Mouse (Mus musculus) liver, embryonic 12.5 days (tissue): ENCODE measurements around the gene Hectd3. TPM values are rescaled to one million over a fixed set of nuclear protein-coding genes. Genes with fewer than 3 reads are reported as not detected.

Source experiments
- ATAC-seq: fragments of 200-750 bp; cut with Nextera tagmentation; 2 replicates; pipeline ENCODE4 v1.8.0; 2017; ENCODE audit warnings: moderate number of reproducible peaks, mild to moderate bottlenecking, moderate library complexity
- H3K27ac ChIP-seq: fragments of 300-500 bp; sonication (generic); 2 replicates; pipeline ENCODE4 v1.5.1; 2016; ENCODE audit warnings: mild to moderate bottlenecking
- H3K27me3 ChIP-seq: fragments of 300-500 bp; sonication (generic); replicated peaks from 2 replicates; pipeline ENCODE4 v1.6.1; 2016; ENCODE audit warnings: mild to moderate bottlenecking, moderate library complexity
- H3K36me3 ChIP-seq: fragments of 300-500 bp; sonication (generic); 2 replicates; pipeline ENCODE4 v1.6.1; 2016; ENCODE audit warnings: mild to moderate bottlenecking, moderate library complexity
- H3K4me1 ChIP-seq: fragments of 300-500 bp; sonication (generic); 2 replicates; pipeline ENCODE4 v1.6.1; 2016
- H3K4me2 ChIP-seq: fragments of 300-500 bp; sonication (generic); 2 replicates; pipeline ENCODE4 v1.6.1; 2016; ENCODE audit warnings: mild to moderate bottlenecking, moderate library complexity
- H3K4me3 ChIP-seq: fragments of 300-500 bp; sonication (generic); 2 replicates; pipeline ENCODE4 v1.5.1; 2016; ENCODE audit warnings: mild to moderate bottlenecking, moderate library complexity
- H3K9ac ChIP-seq: fragments of 300-500 bp; sonication (generic); 2 replicates; pipeline ENCODE4 v1.6.1; 2016; ENCODE audit warnings: mild to moderate bottlenecking, moderate library complexity
- H3K9me3 ChIP-seq: fragments of 300-500 bp; sonication (generic); replicated peaks from 2 replicates; pipeline ENCODE4 v1.6.1; 2016; ENCODE audit warnings: mild to moderate bottlenecking, moderate library complexity
- WGBS: fragments of 180-500 bp; shearing (Covaris S2); methylation state at CpG from one replicate; pipeline ENCODE4 v1.1.7; 2016; ENCODE audit not compliant: insufficient replicate concordance; 5-methylcytosine and 5-hydroxymethylcytosine counted together
- polyA plus RNA-seq: library from polyadenylated mRNA; unstranded; fragments of >200 nt; fragmentation: Nextera tagmentation; extraction: Ambion mirVana; gene quantifications from 2 replicates; pipeline ENCODE4 v1.2.1, GENCODE M21; 2016

Hectd3 gene
- polyA plus RNA-seq, 1 experiment from 2014 or later: 11.8 TPM

GRCm38 (mm10) chr4:116999513-117000154 lies 4.5 kb downstream of the Hectd3 start:
- peaks cover 70% of the 10 kb centered on the region for H3K36me3 ChIP-seq
- H3K9me3 ChIP-seq: no peaks in the 10 kb centered on the region
- H3K4me2 ChIP-seq: no peak overlapping the region
- H3K4me3 ChIP-seq: no peak overlapping the region
- H3K27ac ChIP-seq: no peak overlapping the region
- H3K9ac ChIP-seq: no peak overlapping the region
- no peaks in the 10 kb centered on the region for H3K27me3 ChIP-seq
- H3K4me1 ChIP-seq: peaks cover 24% of the 10 kb centered on the region
- 89% methylated on average over 17 of the region's 17 CpGs for WGBS
- ATAC-seq: no peak

- Histone ChIP-seq H3K27me3 (peaks cover under 1% of the 10 kb centered on the region; the same call in 1 of the 2 replicates), H3K4me3 (no peak overlapping the region), H3K4me2 (no peak overlapping the region), H3K27ac (no peak overlapping the region), H3K36me3 (peaks cover 70% of the 10 kb centered on the region), H3K9me3 (no peaks in the 10 kb centered on the region), H3K4me1 (peaks cover 15% of the 10 kb centered on the region), H3K9ac (no peak overlapping the region)
- no peak for ATAC-seq
- 85% methylated on average over 16 of the region's 16 CpGs for WGBS
Measured at GRCm38 (mm10) chr4:117001957-117002356, 6.8 kb downstream of the Hectd3 start.

- no peak overlapping the region for H3K4me3 ChIP-seq
- 62% methylated on average over 38 of the region's 38 CpGs for WGBS
Measured at GRCm38 (mm10) chr4:117002543-117003521, 7.7 kb downstream of the Hectd3 start.

GRCm38 (mm10) chr4:117004649-117005048 lies 9.5 kb downstream of the Hectd3 start:
- Histone ChIP-seq H3K27me3 (peaks cover 17% of the 10 kb centered on the region; the same call in 1 of the 2 replicates), H3K9me3 (no peaks in the 10 kb centered on the region), H3K9ac (no peak overlapping the region), H3K27ac (no peak overlapping the region), H3K4me3 (no peak overlapping the region), H3K4me1 (peaks cover 15% of the 10 kb centered on the region), H3K4me2 (no peak overlapping the region), H3K36me3 (peaks cover 49% of the 10 kb centered on the region)
- no peak for ATAC-seq
- WGBS: 76% methylated on average over 4 of the region's 4 CpGs

More at GRCm38 (mm10) chr4:117002543-117003521, 7.7 kb downstream of the Hectd3 start:
- peaks cover 15% of the 10 kb centered on the region for H3K4me1 ChIP-seq
- H3K9ac ChIP-seq: no peak overlapping the region
- peaks cover 9% of the 10 kb centered on the region; the same call in 1 of the 2 replicates for H3K27me3 ChIP-seq
- no peak overlapping the region for H3K27ac ChIP-seq
- H3K4me2 ChIP-seq: no peak overlapping the region
- H3K9me3 ChIP-seq: no peaks in the 10 kb centered on the region
- peaks cover 67% of the 10 kb centered on the region for H3K36me3 ChIP-seq
- peak; percentile 64 for ATAC-seq

GRCm38 (mm10) chr4:117005611-117006400 lies 10.7 kb downstream of the Hectd3 start:
- WGBS: 68% methylated on average over 7 of the region's 7 CpGs
- peaks cover 17% of the 10 kb centered on the region; the same call in 1 of the 2 replicates for H3K27me3 ChIP-seq
- H3K9me3 ChIP-seq: no peaks in the 10 kb centered on the region
- no peak overlapping the region for H3K4me2 ChIP-seq
- H3K9ac ChIP-seq: no peak overlapping the region
- no peak for ATAC-seq
- peaks cover 38% of the 10 kb centered on the region for H3K36me3 ChIP-seq
- no peak overlapping the region for H3K27ac ChIP-seq
- H3K4me1 ChIP-seq: peaks cover 15% of the 10 kb centered on the region
- no peak overlapping the region for H3K4me3 ChIP-seq

- Histone ChIP-seq H3K4me2 (no peak overlapping the region), H3K9me3 (no peaks in the 10 kb centered on the region), H3K4me1 (peaks cover 15% of the 10 kb centered on the region), H3K27ac (no peak overlapping the region), H3K36me3 (peaks cover 28% of the 10 kb centered on the region), H3K9ac (no peak overlapping the region), H3K4me3 (no peak overlapping the region), H3K27me3 (peaks cover 17% of the 10 kb centered on the region; the same call in 1 of the 2 replicates)
- WGBS: 73% methylated on average over 3 of the region's 3 CpGs
- ATAC-seq: no peak
Measured at GRCm38 (mm10) chr4:117007058-117007457, 11.9 kb downstream of the Hectd3 start.

- Histone ChIP-seq H3K27me3 (peaks cover 17% of the 10 kb centered on the region; the same call in 1 of the 2 replicates), H3K4me3 (no peak overlapping the region), H3K4me2 (no peak overlapping the region), H3K27ac (no peak overlapping the region), H3K9me3 (no peaks in the 10 kb centered on the region), H3K36me3 (no peaks in the 10 kb centered on the region), H3K9ac (no peak overlapping the region), H3K4me1 (peaks cover 6% of the 10 kb centered on the region; the same call in 1 of the 2 replicates)
- 83% methylated on average over 5 of the region's 5 CpGs for WGBS
- ATAC-seq: no peak
Measured at GRCm38 (mm10) chr4:117010231-117010630, 15.1 kb downstream of the Hectd3 start.

- H3K4me2 ChIP-seq: no peak overlapping the region
- H3K27me3 ChIP-seq: peaks cover 5% of the 10 kb centered on the region; the same call in 1 of the 2 replicates
- WGBS: 73% methylated on average over 6 of the region's 6 CpGs
- H3K4me1 ChIP-seq: peaks cover under 1% of the 10 kb centered on the region; the same call in 1 of the 2 replicates
- H3K9ac ChIP-seq: no peak overlapping the region
- H3K27ac ChIP-seq: no peak overlapping the region
- H3K9me3 ChIP-seq: no peaks in the 10 kb centered on the region
- no peak overlapping the region for H3K4me3 ChIP-seq
- ATAC-seq: no peak
- H3K36me3 ChIP-seq: no peaks in the 10 kb centered on the region
Measured at GRCm38 (mm10) chr4:117013596-117013995, 18.5 kb downstream of the Hectd3 start.

- H3K4me3 ChIP-seq: no peak overlapping the region
- H3K4me2 ChIP-seq: no peak overlapping the region
- 47% methylated on average over 4 of the region's 4 CpGs for WGBS
- H3K9me3 ChIP-seq: no peaks in the 10 kb centered on the region
- no peak for ATAC-seq
- no peak overlapping the region for H3K9ac ChIP-seq
- H3K4me1 ChIP-seq: peaks cover 4% of the 10 kb centered on the region
- no peak overlapping the region for H3K27ac ChIP-seq
- no peaks in the 10 kb centered on the region for H3K36me3 ChIP-seq
- no peaks in the 10 kb centered on the region for H3K27me3 ChIP-seq
Measured at GRCm38 (mm10) chr4:117014901-117015415, 19.8 kb downstream of the Hectd3 start.

- Histone ChIP-seq H3K9ac (no peak overlapping the region), H3K27ac (no peak overlapping the region), H3K36me3 (peaks cover 11% of the 10 kb centered on the region), H3K4me1 (peaks cover 31% of the 10 kb centered on the region), H3K9me3 (no peaks in the 10 kb centered on the region), H3K4me3 (no peak overlapping the region), H3K4me2 (no peak overlapping the region), H3K27me3 (no peaks in the 10 kb centered on the region)
- no peak for ATAC-seq
- WGBS: 77% methylated on average over 2 of the region's 2 CpGs
Measured at GRCm38 (mm10) chr4:117017738-117018137, 22.6 kb downstream of the Hectd3 start.

- Histone ChIP-seq H3K27me3 (no peaks in the 10 kb centered on the region), H3K36me3 (peaks cover 17% of the 10 kb centered on the region), H3K27ac (no peak overlapping the region), H3K4me3 (no peak overlapping the region), H3K9ac (no peak overlapping the region), H3K4me1 (peaks cover 37% of the 10 kb centered on the region), H3K9me3 (no peaks in the 10 kb centered on the region), H3K4me2 (peak overlapping the region; percentile 79; the same call in 1 of the 2 replicates)
- 85% methylated on average over 7 of the region's 7 CpGs for WGBS
- no peak for ATAC-seq
Measured at GRCm38 (mm10) chr4:117018327-117018726, 23.2 kb downstream of the Hectd3 start.
